Mouse (Mus musculus) heart, embryonic 16.5 days (tissue): ENCODE data around the gene Unc119b. TPM values are rescaled to one million over a fixed set of nuclear protein-coding genes. Genes with fewer than 3 reads are reported as not detected.
A peak's percentile ranks its signal among the peaks of the same experiment; 100 is the strongest.
"Not testable (repeated sequence)": the region's sequence is repeated elsewhere in the genome, so short reads cannot be mapped to it uniquely, and the experiment has no call there.

Experiments used
- ATAC-seq: fragments of 200-750 bp; cut with Nextera tagmentation; replicated peaks from 2 replicates; pipeline ENCODE4 v1.8.0; 2017; ENCODE audit warnings: moderate number of reproducible peaks; ENCODE audit not compliant: insufficient read depth, low FRiP score; ENCODE audit errors: extremely low read depth
- H3K27ac ChIP-seq: fragments of 300-500 bp; sonication (generic); 2 replicates; pipeline ENCODE4 v1.5.1; 2014; ENCODE audit warnings: mild to moderate bottlenecking, low read length, control low read depth, moderate library complexity
- H3K27me3 ChIP-seq: fragments of 300-500 bp; sonication (generic); 2 replicates; pipeline ENCODE4 v1.6.1; 2014; ENCODE audit warnings: low read length, mixed read lengths; ENCODE audit not compliant: control insufficient read depth, insufficient read depth
- H3K36me3 ChIP-seq: fragments of 300-500 bp; sonication (generic); 2 replicates; pipeline ENCODE4 v1.6.1; 2014; ENCODE audit not compliant: control insufficient read depth, insufficient read depth
- H3K4me1 ChIP-seq: fragments of 300-500 bp; sonication (generic); 2 replicates; pipeline ENCODE4 v1.6.1; 2014; ENCODE audit warnings: low read length, mixed read lengths; ENCODE audit not compliant: control insufficient read depth, insufficient read depth
- H3K4me2 ChIP-seq: fragments of 300-500 bp; sonication (generic); 2 replicates; pipeline ENCODE4 v1.6.1; 2014; ENCODE audit warnings: low read depth, mild to moderate bottlenecking, control low read depth, low read length
- H3K4me3 ChIP-seq: fragments of 300-500 bp; sonication (generic); 2 replicates; pipeline ENCODE4 v1.5.1; 2014; ENCODE audit warnings: mild to moderate bottlenecking, control low read depth, low read length
- H3K9ac ChIP-seq: fragments of 300-500 bp; sonication (generic); 2 replicates; pipeline ENCODE4 v1.6.1; 2014; ENCODE audit warnings: low read length, control low read depth
- H3K9me3 ChIP-seq: fragments of 300-500 bp; sonication (generic); replicated peaks from 2 replicates; pipeline ENCODE4 v1.6.1; 2016; ENCODE audit warnings: low read length; ENCODE audit not compliant: control insufficient read depth
- WGBS: fragments of 180-500 bp; shearing (Covaris S2); extraction: QIAGEN DNeasy Blood & Tissue Kit; methylation state at CpG from one replicate; pipeline ENCODE4 v1.1.7; 2014; 5-methylcytosine and 5-hydroxymethylcytosine counted together
- polyA plus RNA-seq: library from polyadenylated mRNA; unstranded; fragments of >200 nt; fragmentation: Nextera tagmentation; extraction: Ambion mirVana; gene quantifications from 2 replicates; pipeline ENCODE4 v1.2.1, GENCODE M21; 2015

Gene Unc119b
- polyA plus RNA-seq, 1 experiment from 2014 or later: 20.7 TPM

GRCm38 (mm10) chr5:115168641-115169415 lies 34.1 kb upstream of the Unc119b start:
- ATAC-seq: no peak
- H3K27me3 ChIP-seq: no peaks in the 10 kb centered on the region
- no peaks in the 10 kb centered on the region for H3K36me3 ChIP-seq
- peak overlapping the region; percentile 26; the same call in 1 of the 2 replicates for H3K4me2 ChIP-seq
- 0 out of 2 replicates have a peak overlapping the region, but pooled peaks have one; percentile 34 for H3K9ac ChIP-seq
- peaks cover 18% of the 10 kb centered on the region for H3K4me1 ChIP-seq
- 0 out of 2 replicates have a peak, but pooled peaks cover 1% of the 10 kb centered on the region for H3K9me3 ChIP-seq
- WGBS: 44% methylated on average over 27 of the region's 27 CpGs
- H3K27ac ChIP-seq: no peak overlapping the region
- H3K4me3 ChIP-seq: no peak overlapping the region

- H3K27ac ChIP-seq: peak overlapping the region; percentile 74
- 66% methylated on average over 6 of the region's 6 CpGs for WGBS
- no peaks in the 10 kb centered on the region for H3K36me3 ChIP-seq
- no peak overlapping the region for H3K9ac ChIP-seq
- no peak overlapping the region for H3K4me2 ChIP-seq
- no peak overlapping the region for H3K4me3 ChIP-seq
- no peaks in the 10 kb centered on the region for H3K9me3 ChIP-seq
- H3K27me3 ChIP-seq: no peaks in the 10 kb centered on the region
- H3K4me1 ChIP-seq: peaks cover 18% of the 10 kb centered on the region
- ATAC-seq: 0 out of 2 replicates have a peak, but pooled peaks have one; percentile 12
Observed at GRCm38 (mm10) chr5:115167396-115167795, 32.6 kb upstream of the Unc119b start.

GRCm38 (mm10) chr5:115166815-115167194 lies 32.0 kb upstream of the Unc119b start:
- peak overlapping the region; percentile 74 for H3K27ac ChIP-seq
- ATAC-seq: no peak
- no peaks in the 10 kb centered on the region for H3K27me3 ChIP-seq
- H3K9me3 ChIP-seq: no peaks in the 10 kb centered on the region
- H3K4me1 ChIP-seq: peaks cover 18% of the 10 kb centered on the region
- no peaks in the 10 kb centered on the region for H3K36me3 ChIP-seq
- no peak overlapping the region for H3K4me2 ChIP-seq
- H3K4me3 ChIP-seq: no peak overlapping the region
- no peak overlapping the region for H3K9ac ChIP-seq
- 76% methylated on average over 7 of the region's 7 CpGs for WGBS

- no peak overlapping the region for H3K4me2 ChIP-seq
- no peak overlapping the region for H3K4me3 ChIP-seq
- H3K9ac ChIP-seq: 0 out of 2 replicates have a peak overlapping the region, but pooled peaks have one; percentile 42
- WGBS: 34% methylated on average over 11 of the region's 11 CpGs
- no peaks in the 10 kb centered on the region for H3K27me3 ChIP-seq
- H3K9me3 ChIP-seq: no peaks in the 10 kb centered on the region
- peaks cover 21% of the 10 kb centered on the region for H3K4me1 ChIP-seq
- ATAC-seq: peak; percentile 28; the same call in 1 of the 2 replicates
- peak overlapping the region; percentile 74 for H3K27ac ChIP-seq
- H3K36me3 ChIP-seq: no peaks in the 10 kb centered on the region
Observed at GRCm38 (mm10) chr5:115165895-115166814, 31.4 kb upstream of the Unc119b start.

GRCm38 (mm10) chr5:115165351-115165750 lies 30.6 kb upstream of the Unc119b start:
- Histone ChIP-seq H3K4me2 (no peak overlapping the region), H3K4me3 (no peak overlapping the region), H3K9ac (no peak overlapping the region), H3K9me3 (no peaks in the 10 kb centered on the region), H3K27me3 (no peaks in the 10 kb centered on the region), H3K4me1 (peaks cover 21% of the 10 kb centered on the region), H3K27ac (no peak overlapping the region), H3K36me3 (no peaks in the 10 kb centered on the region)
- ATAC-seq: no peak
- WGBS: 59% methylated on average over 9 of the region's 9 CpGs

GRCm38 (mm10) chr5:115164446-115164845 lies 29.7 kb upstream of the Unc119b start:
- WGBS: 69% methylated on average over 4 of the region's 4 CpGs
- not testable (repeated sequence) for H3K27ac ChIP-seq, ATAC-seq

GRCm38 (mm10) chr5:115163563-115163962 lies 28.8 kb upstream of the Unc119b start:
- no peaks in the 10 kb centered on the region for H3K9me3 ChIP-seq
- 45% methylated on average over 8 of the region's 8 CpGs for WGBS
- no peaks in the 10 kb centered on the region for H3K27me3 ChIP-seq
- H3K27ac ChIP-seq: no peak overlapping the region
- no peak overlapping the region for H3K4me2 ChIP-seq
- H3K9ac ChIP-seq: no peak overlapping the region
- H3K36me3 ChIP-seq: no peaks in the 10 kb centered on the region
- no peak for ATAC-seq
- H3K4me3 ChIP-seq: no peak overlapping the region
- peaks cover 21% of the 10 kb centered on the region for H3K4me1 ChIP-seq

More at GRCm38 (mm10) chr5:115164446-115164845, 29.7 kb upstream of the Unc119b start:
- H3K36me3 ChIP-seq, H3K27me3 ChIP-seq, H3K9ac ChIP-seq, H3K4me2 ChIP-seq, H3K9me3 ChIP-seq, H3K4me3 ChIP-seq: not testable (repeated sequence)
- H3K4me1 ChIP-seq: peaks cover 21% of the 10 kb centered on the region

- not testable (repeated sequence) for H3K9ac ChIP-seq, H3K9me3 ChIP-seq, H3K36me3 ChIP-seq, H3K27ac ChIP-seq, H3K4me3 ChIP-seq, H3K27me3 ChIP-seq, ATAC-seq, H3K4me2 ChIP-seq
- WGBS: 40% methylated on average over 1 of the region's 1 CpGs
- peaks cover 21% of the 10 kb centered on the region for H3K4me1 ChIP-seq
Observed at GRCm38 (mm10) chr5:115161940-115162279, 27.1 kb upstream of the Unc119b start.
